Mouse (Mus musculus) 416B (cell line): ENCODE measurements around the gene Mchr1.

Experiments used
- DNase-seq: peaks from one replicate; pipeline ENCODE4 v3.0.0; 2011; ENCODE audit warnings: low read depth

Mchr1 gene

GRCm38 (mm10) chr15:81273361-81273760, 38.1 kb downstream of the Mchr1 start:
- no peak for DNase-seq

- no peak for DNase-seq
These were observed 42.6 kb downstream of the Mchr1 start for GRCm38 (mm10) chr15:81277928-81278327.

GRCm38 (mm10) chr15:81278699-81279098, 43.4 kb downstream of the Mchr1 start:
- DNase-seq: peak; percentile 18

GRCm38 (mm10) chr15:81284121-81284734, 48.9 kb downstream of the Mchr1 start:
- DNase-seq: peak; percentile 46
